Comparison of ENCODE assay signal across 26 mouse cellular contexts in the genomic region with DNA sequence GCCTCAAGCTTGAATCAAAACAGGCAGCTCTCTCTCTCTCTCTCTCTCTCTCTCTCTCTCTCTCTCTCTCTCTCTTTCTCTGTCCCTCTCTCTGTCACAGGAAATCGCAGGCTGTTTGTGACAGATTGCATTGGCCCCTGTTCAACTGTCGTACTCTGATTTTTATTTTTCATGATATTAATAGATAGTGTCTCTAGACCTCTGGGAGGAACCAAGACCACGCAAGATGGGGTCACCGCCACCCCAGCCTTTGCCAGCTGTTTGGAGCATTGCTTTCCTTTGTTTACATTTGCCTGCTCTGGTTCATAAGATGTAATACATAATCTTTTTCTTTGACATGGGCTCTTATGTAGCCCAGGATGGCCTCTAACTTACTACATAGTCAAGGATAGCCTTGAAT. TPM values are rescaled to one million over a fixed set of nuclear protein-coding genes. Genes with fewer than 3 reads are reported as not detected.
DNase-seq lines count a peak whose midpoint lies in the region; ATAC-seq and TF ChIP-seq lines count a peak whose summit lies in the region.
"Had no signal": no experiment of that assay in that cellular context is flagged by ENCODE, and none has a peak within 500 bp of the region (broad histone marks: within the 10 kb centered on the region; RNA-seq: fewer than 3 reads in every experiment).

No protein-coding gene starts in this region.

- ATAC-seq in kidney, embryonic 15.5 days (replicated peaks; ENCODE audit: low FRiP score) = no peak
- ATAC-seq in lung, postnatal 0 days = no peak
- ATAC-seq: forebrain, embryonic 13.5 days; forebrain, embryonic 16.5 days; Patski had no signal

- no peak overlapping the region for H3K27ac ChIP-seq in kidney, adult 2 months (ENCODE audit: insufficient read depth, low read depth, low read length)
- no peak overlapping the region for H3K27ac ChIP-seq in kidney, embryonic 15.5 days
- H3K27ac ChIP-seq in layer of hippocampus, adult 2 months = peak overlapping the region; percentile 88
- H3K27ac ChIP-seq in lung, postnatal 0 days (ENCODE audit: low read length) = 0 out of 2 replicates have a peak overlapping the region, but pooled peaks have one; percentile 15
- H3K27ac ChIP-seq: forebrain, embryonic 10.5 days; forebrain, embryonic 13.5 days; heart, embryonic 15.5 days; hindbrain, embryonic 10.5 days; hindbrain, embryonic 13.5 days had no signal

- TF ChIP-seq POLR2A in kidney, adult 2 months (IDR thresholded peaks at IDR 0.05; ENCODE audit: low read depth, low read length) = no peak
- TF ChIP-seq POLR2A in lung, adult 2 months (IDR thresholded peaks at IDR 0.05; ENCODE audit: borderline replicate concordance, extremely low read depth, low read depth, low read length) = no peak

- TF ChIP-seq CTCF in kidney, adult 2 months (conservative IDR thresholded peaks at IDR 0.05; ENCODE audit: insufficient read depth, insufficient read length, low read depth, low read length) = no peak
- TF ChIP-seq CTCF in layer of hippocampus, adult 2 months (conservative IDR thresholded peaks at IDR 0.05) = no peak
- TF ChIP-seq CTCF in lung, postnatal 0 days (IDR thresholded peaks at IDR 0.05) = no peak
- TF ChIP-seq CTCF in lung, adult 2 months (IDR thresholded peaks at IDR 0.05; ENCODE audit: insufficient read depth, low read length) = no peak

- 72% methylated on average over 4 of the region's 4 CpGs for WGBS in kidney, adult 2 months
- WGBS in kidney, embryonic 15.5 days = 79% methylated on average over 4 of the region's 4 CpGs
- WGBS in lung, postnatal 0 days = 42% methylated on average over 4 of the region's 4 CpGs
- 65% methylated on average over 4 of the region's 4 CpGs for WGBS in lung, adult 2 months

- H3K27me3 ChIP-seq in kidney, adult 2 months (replicated peaks; ENCODE audit: control insufficient read depth, insufficient read depth, low read length) = no peaks in the 10 kb centered on the region
- no peaks in the 10 kb centered on the region for H3K27me3 ChIP-seq in kidney, embryonic 15.5 days
- H3K27me3 ChIP-seq in lung, postnatal 0 days (replicated peaks; ENCODE audit: insufficient read depth, low read length) = no peaks in the 10 kb centered on the region
- H3K27me3 ChIP-seq: CH12.LX; forebrain, embryonic 13.5 days; heart, embryonic 12.5 days; hindbrain, embryonic 13.5 days; Patski had no signal

- peak; percentile 35 for DNase-seq in kidney, adult 2 months
- DNase-seq in layer of hippocampus, adult 2 months (ENCODE audit: low spot score in 2 of 2) = peak in 1 of 2 experiments; percentile 46
- DNase-seq in layer of hippocampus, postnatal 10 days (ENCODE audit: low spot score in 2 of 2) = no peak
- DNase-seq in lung, postnatal 0 days (ENCODE audit: low spot score) = peak; percentile 63
- no peak for DNase-seq in lung, adult 2 months
- DNase-seq: adrenal gland, postnatal 10 days; adrenal gland, postnatal 36 days; B cell, adult 2 months; cerebellum, adult 18-20 months; cerebellum, adult 9-10 months; cerebellum, postnatal 14 days; gastrocnemius, postnatal 25 days; heart, adult 18-20 months; heart, postnatal 10 days; heart, postnatal 36 days had no signal

- H3K4me1 ChIP-seq in kidney, adult 2 months (ENCODE audit: control insufficient read depth, insufficient read depth, low read length) = peaks cover 5% of the 10 kb centered on the region; the same call in 1 of the 2 replicates
- peaks cover 36% of the 10 kb centered on the region for H3K4me1 ChIP-seq in kidney, embryonic 15.5 days
- H3K4me1 ChIP-seq in lung, postnatal 0 days (ENCODE audit: insufficient read depth, low read depth, low read length) = peaks cover 5% of the 10 kb centered on the region; the same call in 1 of the 2 replicates
- H3K4me1 ChIP-seq in lung, adult 2 months (ENCODE audit: control insufficient read depth, insufficient read depth, low read length) = peaks cover 3% of the 10 kb centered on the region; the same call in 1 of the 2 replicates

- H3K4me3 ChIP-seq in kidney, adult 2 months (ENCODE audit: insufficient read depth, low read depth, low read length) = no peak overlapping the region
- H3K4me3 ChIP-seq in kidney, embryonic 15.5 days (replicated peaks) = no peak overlapping the region
- no peak overlapping the region for H3K4me3 ChIP-seq in layer of hippocampus, adult 2 months
- no peak overlapping the region for H3K4me3 ChIP-seq in lung, postnatal 0 days (ENCODE audit: low read depth, low read length)
- no peak overlapping the region for H3K4me3 ChIP-seq in lung, adult 2 months (replicated peaks; ENCODE audit: extremely low read depth, low read depth, low read length)
- H3K4me3 ChIP-seq: forebrain, embryonic 10.5 days; forebrain, embryonic 13.5 days; heart, embryonic 12.5 days; heart, embryonic 15.5 days; hindbrain, embryonic 10.5 days; hindbrain, embryonic 13.5 days had no signal

- no peaks in the 10 kb centered on the region for H3K9me3 ChIP-seq in kidney, embryonic 15.5 days (replicated peaks)
- no peaks in the 10 kb centered on the region for H3K9me3 ChIP-seq in lung, postnatal 0 days (ENCODE audit: low read length)
- H3K9me3 ChIP-seq: forebrain, embryonic 10.5 days; forebrain, embryonic 13.5 days; G1E; heart, embryonic 12.5 days; heart, embryonic 15.5 days; hindbrain, embryonic 10.5 days; hindbrain, embryonic 13.5 days had no signal

- TF ChIP-seq EP300 in lung, postnatal 0 days (IDR thresholded peaks at IDR 0.05) = no peak

- H3K9ac ChIP-seq in kidney, embryonic 15.5 days = no peak overlapping the region
- no peak overlapping the region for H3K9ac ChIP-seq in lung, postnatal 0 days (replicated peaks; ENCODE audit: low read depth)
- H3K9ac ChIP-seq: forebrain, embryonic 13.5 days; heart, embryonic 12.5 days; heart, embryonic 15.5 days had no signal

- no peaks in the 10 kb centered on the region; the same call in 1 of the 2 replicates for H3K36me3 ChIP-seq in kidney, adult 2 months (ENCODE audit: control insufficient read depth, insufficient read depth, low read length)
- H3K36me3 ChIP-seq in kidney, embryonic 15.5 days = peaks cover 24% of the 10 kb centered on the region
- H3K36me3 ChIP-seq in lung, postnatal 0 days (ENCODE audit: insufficient read depth, low read length) = peaks cover 12% of the 10 kb centered on the region; the same call in 1 of the 2 replicates

- no peak overlapping the region for H3K4me2 ChIP-seq in kidney, embryonic 15.5 days
- H3K4me2 ChIP-seq in lung, postnatal 0 days (replicated peaks; ENCODE audit: low read depth, low read length) = no peak overlapping the region
- H3K4me2 ChIP-seq: forebrain, embryonic 13.5 days; heart, embryonic 12.5 days; heart, embryonic 15.5 days; hindbrain, embryonic 13.5 days had no signal

RNA-seq across cellular contexts. Expression of a gene that starts 2.9 kb away (rescaled TPM):
- 17.4 and 20.2 TPM in 2 replicates for polyA plus RNA-seq in kidney, adult 2 months (2012; rRNA removed)
- 78.6 and 87.4 TPM in 2 replicates for polyA plus RNA-seq in kidney, embryonic 15.5 days (2015; fragmentation: Nextera tagmentation; extraction: Ambion mirVana)
- total RNA-seq in layer of hippocampus, adult 2 months (2021) = 10 to 100 TPM; 11.0 to 13.7 TPM
- total RNA-seq in layer of hippocampus, postnatal 10 days (2021) = 10 to 100 TPM; 17.6 to 21.7 TPM
- 101 and 138 TPM in 2 replicates for polyA plus RNA-seq in lung, postnatal 0 days (2015; fragmentation: Nextera tagmentation; extraction: Ambion mirVana)
- polyA plus RNA-seq in lung, adult 2 months (2012; rRNA removed) = 20.5 and 26.7 TPM in 2 replicates

RNA-seq across cellular contexts. Expression of a gene that starts 9.3 kb away (rescaled TPM):
- polyA plus RNA-seq in kidney, adult 2 months (2012; rRNA removed) = 54.5 and 98.3 TPM in 2 replicates
- polyA plus RNA-seq in kidney, embryonic 15.5 days (2015; fragmentation: Nextera tagmentation; extraction: Ambion mirVana) = 549 and 599 TPM in 2 replicates
- total RNA-seq in layer of hippocampus, adult 2 months (2021) = 100 to 1,000 TPM; 205 to 212 TPM
- total RNA-seq in layer of hippocampus, postnatal 10 days (2021) = 100 to 1,000 TPM; 264 to 265 TPM
- polyA plus RNA-seq in lung, postnatal 0 days (2015; fragmentation: Nextera tagmentation; extraction: Ambion mirVana) = 474 and 489 TPM in 2 replicates
- polyA plus RNA-seq in lung, adult 2 months (2012; rRNA removed) = 43.4 and 72.0 TPM in 2 replicates

RNA-seq across cellular contexts. Expression of a gene that starts 47.2 kb away (rescaled TPM):
- 15.8 and 18.9 TPM in 2 replicates for polyA plus RNA-seq in kidney, adult 2 months (2012; rRNA removed)
- 21.2 and 21.7 TPM in 2 replicates for polyA plus RNA-seq in kidney, embryonic 15.5 days (2015; fragmentation: Nextera tagmentation; extraction: Ambion mirVana)
- total RNA-seq in layer of hippocampus, adult 2 months (2021) = 10 to 100 TPM; 58.4 to 62.5 TPM
- 10 to 100 TPM; 64.4 to 67.3 TPM for total RNA-seq in layer of hippocampus, postnatal 10 days (2021)
- 14.5 and 15.4 TPM in 2 replicates for polyA plus RNA-seq in lung, postnatal 0 days (2015; fragmentation: Nextera tagmentation; extraction: Ambion mirVana)
- 9.8 and 14.9 TPM in 2 replicates for polyA plus RNA-seq in lung, adult 2 months (2012; rRNA removed)

Comparison
In these comparisons a context has a peak if more than half of its experiments do, and no peak if none do; other contexts are left out.
1. DNase-seq: peak in kidney, adult 2 months (single experiment) and lung, postnatal 0 days (single experiment); none in layer of hippocampus, postnatal 10 days (0 of 2) and lung, adult 2 months (single experiment).
2. H3K27ac ChIP-seq: peak in layer of hippocampus, adult 2 months (single experiment) and lung, postnatal 0 days (single experiment); none in kidney, adult 2 months (single experiment) and kidney, embryonic 15.5 days (single experiment).